Mouse (Mus musculus) ES-E14 (cell line): ENCODE measurements around the gene Nf1. TPM values are rescaled to one million over a fixed set of nuclear protein-coding genes. Genes with fewer than 3 reads are reported as not detected.

Experiments used
- DNase-seq: peaks from one replicate; pipeline ENCODE4 v3.0.0-alpha.2; 2013; ENCODE audit warnings: low read depth, low spot score
- H3K27ac ChIP-seq: 2 replicates; pipeline ENCODE4 v1.5.1; 2012; ENCODE audit warnings: low read depth, mild to moderate bottlenecking, low read length, moderate library complexity, mixed read lengths; ENCODE audit not compliant: poor library complexity, insufficient read depth, severe bottlenecking
- H3K36me3 ChIP-seq: 2 replicates; pipeline ENCODE4 v1.6.1; 2012; ENCODE audit warnings: mild to moderate bottlenecking, low read length, moderate library complexity, mixed read lengths; ENCODE audit not compliant: control insufficient read depth, poor library complexity, insufficient read depth, severe bottlenecking
- H3K4me1 ChIP-seq, 2 experiments: fragments of 150-350 bp in 1 of 2; sonication (generic) in 1 of 2; 2 replicates each; pipeline ENCODE4 v1.6.1; 2012; ENCODE audit warnings: low read length in 2 of 2, mild to moderate bottlenecking in 1 of 2, mixed read lengths in 1 of 2; ENCODE audit not compliant: control insufficient read depth in 2 of 2, insufficient read depth in 2 of 2, poor library complexity in 1 of 2
- H3K4me3 ChIP-seq, 2 experiments: fragments of 150-350 bp in 1 of 2; sonication (generic) in 1 of 2; 2 replicates each; pipeline ENCODE4 v1.5.1; 2012; ENCODE audit warnings: low read length in 2 of 2, low read depth in 1 of 2, mild to moderate bottlenecking in 1 of 2, mixed read lengths in 1 of 2; ENCODE audit not compliant: insufficient read depth in 1 of 2, poor library complexity in 1 of 2, severe bottlenecking in 1 of 2
- H3K9ac ChIP-seq: 2 replicates; pipeline ENCODE4 v1.6.1; 2012; ENCODE audit warnings: low read depth, mild to moderate bottlenecking, low read length, mixed read lengths; ENCODE audit not compliant: poor library complexity, insufficient read depth, severe bottlenecking
- H3K9me3 ChIP-seq: fragments of 150-350 bp; sonication (generic); 2 replicates; pipeline ENCODE4 v1.6.1; 2012; ENCODE audit warnings: low read depth, mild to moderate bottlenecking, low read length; ENCODE audit not compliant: control insufficient read depth, insufficient read depth
- CHD2 ChIP-seq: IDR thresholded peaks from 2 replicates; pipeline ENCODE4 v1.6.1; 2014; ENCODE audit warnings: mild to moderate bottlenecking, low read depth, low read length, inconsistent platforms
- HCFC1 ChIP-seq: IDR thresholded peaks from 2 replicates; pipeline ENCODE4 v1.6.1; 2012; ENCODE audit warnings: low read length, inconsistent platforms, borderline replicate concordance; ENCODE audit not compliant: insufficient read depth
- MAFK ChIP-seq: IDR thresholded peaks from 2 replicates; pipeline ENCODE4 v1.6.1; 2014; ENCODE audit warnings: mild to moderate bottlenecking, low read depth, low read length, inconsistent platforms; ENCODE audit not compliant: insufficient read depth
- ZC3H11A ChIP-seq: IDR thresholded peaks from 2 replicates; pipeline ENCODE4 v1.6.1; 2012; ENCODE audit warnings: low read depth, mild to moderate bottlenecking, inconsistent platforms, low read length, borderline replicate concordance
- ZNF384 ChIP-seq: IDR thresholded peaks from 2 replicates; pipeline ENCODE4 v1.6.1; 2012; ENCODE audit warnings: low read depth, low read length, inconsistent platforms
- in situ Hi-C, 2 experiments: fragments of 600-800 bp; cut with MboI; formaldehyde crosslinking; loops; one replicate each; pipeline ENCODE4 v1.15.1; 2025; ENCODE audit warnings: low sequenced_read_pairs in 2 of 2, inconsistent platforms in 1 of 2; ENCODE audit not compliant: unreplicated experiment in 2 of 2
- total RNA-seq: library from RNA; depleted of rRNA; stranded (reverse); fragments of 300-350 nt; gene quantifications from 2 replicates; pipeline ENCODE4 v1.2.3, GENCODE M21; 2012

Nf1 gene
- total RNA-seq, 1 experiment: 15.3 TPM

DNA sequence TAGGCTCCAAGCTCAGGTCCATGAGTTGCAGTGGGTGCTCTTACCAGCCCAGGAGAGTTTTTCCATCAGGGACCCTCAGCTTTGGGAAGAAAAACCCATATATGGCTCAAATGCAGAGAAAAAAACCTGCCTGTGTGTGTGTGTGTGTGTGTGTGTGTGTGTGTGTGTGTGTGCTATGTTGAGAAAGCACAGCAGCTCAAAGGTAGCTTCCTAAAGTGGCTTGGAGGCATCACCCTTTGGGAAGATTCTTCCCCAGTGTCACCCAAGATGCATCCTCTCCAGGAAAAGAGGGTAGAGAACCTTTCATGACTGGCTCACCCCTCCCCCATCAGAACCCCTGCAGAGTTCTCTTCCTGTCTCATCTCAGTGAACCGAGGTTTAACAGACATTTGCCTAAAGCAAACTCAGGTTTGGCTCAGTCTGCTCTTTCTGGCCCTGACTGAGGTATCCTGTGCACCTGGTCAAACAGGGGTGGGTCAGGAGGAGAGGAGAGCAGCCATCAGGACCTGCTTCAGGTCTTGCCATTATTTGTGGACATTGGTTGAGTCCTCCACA lies 272.6 kb downstream of the Nf1 start:
- no peak overlapping the region for H3K27ac ChIP-seq
- TF ChIP-seq CHD2 (no peak), MAFK (no peak), HCFC1 (no peak), ZNF384 (no peak), ZC3H11A (no peak)
- in situ Hi-C loops: no loop called here
- H3K9ac ChIP-seq: no peak overlapping the region
- peaks cover 2 to 41% of the 10 kb centered on the region in 2 experiments; a peak in 2 of 4 replicates for H3K4me1 ChIP-seq
- no peak overlapping the region for H3K4me3 ChIP-seq
- no peaks in the 10 kb centered on the region for H3K9me3 ChIP-seq
- DNase-seq: no peak
- no peaks in the 10 kb centered on the region for H3K36me3 ChIP-seq

DNA sequence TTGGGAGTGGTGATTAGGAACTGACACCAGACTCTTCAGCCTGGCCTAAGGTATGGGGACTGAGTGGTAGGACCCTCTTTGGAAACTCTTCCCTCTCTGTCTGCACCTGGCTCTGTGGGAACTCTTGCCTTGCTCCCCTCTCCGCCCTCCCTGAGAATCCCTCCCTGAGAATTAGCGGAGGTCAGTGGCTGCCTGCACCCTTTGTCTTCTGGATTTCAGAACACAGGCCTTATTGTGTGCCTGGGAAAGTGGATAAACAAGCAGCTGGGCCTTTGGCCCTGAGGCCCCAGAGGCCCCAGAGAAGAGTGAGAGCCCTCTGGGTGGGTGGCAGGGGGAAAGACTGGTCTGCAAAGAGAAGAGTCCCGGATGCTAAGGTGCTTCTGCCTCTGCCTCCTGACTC lies 273.6 kb downstream of the Nf1 start:
- H3K9ac ChIP-seq: no peak overlapping the region
- TF ChIP-seq ZNF384: no peak
- no peak for TF ChIP-seq ZC3H11A
- no peak for TF ChIP-seq CHD2
- no peak for TF ChIP-seq HCFC1
- no peak for TF ChIP-seq MAFK
- DNase-seq: no peak
- H3K4me1 ChIP-seq: peaks cover 2 to 41% of the 10 kb centered on the region in 2 experiments; a peak in 2 of 4 replicates
- in situ Hi-C loops: no loop called here
- no peak overlapping the region for H3K4me3 ChIP-seq
- H3K27ac ChIP-seq: no peak overlapping the region
- H3K36me3 ChIP-seq: no peaks in the 10 kb centered on the region
- H3K9me3 ChIP-seq: no peaks in the 10 kb centered on the region

DNA sequence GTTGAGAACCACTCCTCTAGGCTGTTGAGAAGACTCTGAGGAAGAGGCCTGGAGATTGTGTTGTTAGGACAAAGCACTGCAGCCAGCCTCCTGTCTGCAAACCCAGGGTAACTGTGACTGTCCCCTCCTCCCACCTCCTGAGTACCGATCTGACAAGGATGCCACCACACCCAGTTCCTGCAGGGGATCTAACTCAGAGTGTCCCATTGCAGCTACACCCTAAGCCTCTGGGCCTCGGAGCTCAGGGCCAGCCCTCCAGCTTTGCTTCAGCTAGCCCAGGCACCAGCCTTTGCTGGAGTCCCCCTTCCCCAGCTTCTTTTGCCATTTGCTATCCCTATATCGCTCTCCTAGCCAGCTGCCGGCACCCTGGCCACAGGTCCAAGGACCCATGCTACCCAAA lies 274.2 kb downstream of the Nf1 start:
- Histone ChIP-seq H3K27ac (no peak overlapping the region), H3K4me1 (peaks cover 2 to 41% of the 10 kb centered on the region in 2 experiments; a peak in 2 of 4 replicates), H3K4me3 (no peak overlapping the region), H3K36me3 (no peaks in the 10 kb centered on the region), H3K9ac (no peak overlapping the region), H3K9me3 (no peaks in the 10 kb centered on the region)
- no peak for TF ChIP-seq ZNF384
- no peak for TF ChIP-seq HCFC1
- no peak for TF ChIP-seq MAFK
- TF ChIP-seq CHD2: no peak
- TF ChIP-seq ZC3H11A: no peak
- in situ Hi-C loops: no loop called here
- DNase-seq: no peak

DNA sequence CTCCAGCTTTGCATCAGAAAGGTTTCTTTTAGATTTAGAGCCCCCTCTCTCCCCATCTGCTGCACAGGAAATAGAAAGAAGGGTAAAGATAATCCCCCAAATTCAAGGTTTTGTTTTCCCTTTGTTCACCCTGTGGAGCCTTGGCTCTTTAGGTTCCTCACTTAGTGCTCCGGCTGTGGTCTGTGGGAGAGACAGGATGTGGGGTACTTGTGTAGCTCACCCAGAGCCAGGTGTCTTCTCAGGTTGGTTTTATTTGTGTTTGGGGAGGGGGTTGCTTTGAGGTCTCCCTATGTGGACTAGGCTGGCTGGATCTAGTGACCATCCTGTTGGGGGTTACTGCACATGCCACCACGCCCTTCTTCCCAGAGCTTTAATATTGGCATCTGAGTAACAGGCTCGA lies 275.4 kb downstream of the Nf1 start:
- in situ Hi-C loops: no loop called here
- no peaks in the 10 kb centered on the region for H3K36me3 ChIP-seq
- DNase-seq: no peak
- no peak overlapping the region for H3K4me3 ChIP-seq
- no peak overlapping the region for H3K27ac ChIP-seq
- H3K9ac ChIP-seq: no peak overlapping the region
- no peaks in the 10 kb centered on the region for H3K9me3 ChIP-seq
- H3K4me1 ChIP-seq: peaks cover 2 to 40% of the 10 kb centered on the region in 2 experiments; a peak in 2 of 4 replicates
- no peak for TF ChIP-seq HCFC1
- no peak for TF ChIP-seq ZNF384
- no peak for TF ChIP-seq CHD2
- no peak for TF ChIP-seq MAFK
- TF ChIP-seq ZC3H11A: no peak

DNA sequence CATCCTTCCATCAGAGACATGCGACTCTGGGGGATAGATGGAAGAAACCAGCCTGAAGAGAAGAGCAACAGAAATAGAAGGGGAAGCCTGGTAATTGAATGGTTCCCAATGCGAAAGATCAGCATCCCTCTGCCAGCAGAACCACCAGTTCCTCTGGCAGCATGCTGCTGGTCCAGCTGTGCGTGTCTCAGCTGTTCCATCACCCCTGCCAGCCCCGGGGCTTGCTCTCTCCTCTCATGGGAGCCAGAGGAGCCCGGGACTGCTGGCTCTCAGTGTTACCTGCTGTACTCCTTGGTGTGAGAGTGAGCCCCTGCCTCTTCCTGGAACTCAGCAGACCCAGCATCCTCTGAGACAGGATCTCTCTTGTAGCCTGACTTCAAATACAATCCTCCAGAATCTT lies 276.4 kb downstream of the Nf1 start:
- in situ Hi-C loops: no loop called here
- no peaks in the 10 kb centered on the region for H3K9me3 ChIP-seq
- H3K4me3 ChIP-seq: no peak overlapping the region
- H3K9ac ChIP-seq: no peak overlapping the region
- H3K4me1 ChIP-seq: peaks cover 2 to 37% of the 10 kb centered on the region in 2 experiments; a peak in 2 of 4 replicates
- TF ChIP-seq ZC3H11A: no peak
- TF ChIP-seq HCFC1: no peak
- no peak for TF ChIP-seq CHD2
- TF ChIP-seq MAFK: no peak
- TF ChIP-seq ZNF384: no peak
- DNase-seq: no peak
- H3K36me3 ChIP-seq: no peaks in the 10 kb centered on the region
- no peak overlapping the region for H3K27ac ChIP-seq
